Mouse (Mus musculus) small intestine, adult 2 months (tissue): ENCODE measurements around the gene Mymk.

Source experiments
- CTCF ChIP-seq: fragments of 200-500 bp; IDR thresholded peaks from 2 replicates; pipeline ENCODE4 v1.5.1; 2012; ENCODE audit warnings: low read depth, mild to moderate bottlenecking, control low read depth, inconsistent platforms, low read length, moderate library complexity, mixed read lengths; ENCODE audit not compliant: insufficient replicate concordance, insufficient read length; ENCODE audit errors: extremely low read depth
- POLR2A ChIP-seq: fragments of 200-500 bp; IDR thresholded peaks from 2 replicates; pipeline ENCODE4 v1.6.1; 2012; ENCODE audit warnings: low read depth, mild to moderate bottlenecking, control low read depth, inconsistent platforms, low read length, moderate library complexity

DNA sequence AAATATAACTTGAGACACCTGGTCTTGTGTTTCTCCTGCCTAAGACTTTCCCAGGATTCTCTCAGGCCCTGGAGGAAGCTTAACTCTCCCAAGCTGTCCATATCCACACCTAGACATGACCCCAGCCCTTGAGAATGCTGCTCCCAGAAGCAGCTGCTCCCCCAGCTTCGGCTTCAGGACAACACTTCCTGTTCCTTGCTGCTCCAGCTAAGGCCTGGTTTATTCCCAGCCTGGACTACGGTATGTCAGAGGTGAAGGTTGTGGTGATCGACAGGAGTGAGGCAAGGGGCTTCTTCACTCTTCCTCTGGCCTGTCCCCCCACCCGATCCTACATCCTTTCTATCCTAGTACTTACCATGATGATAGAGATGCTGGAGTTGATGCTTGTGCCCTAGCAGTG is 1.4 kb upstream of the Mymk start:
- TF ChIP-seq CTCF = no peak
- no peak for TF ChIP-seq POLR2A
